Mouse (Mus musculus) cerebellum, postnatal 4 days (tissue): ENCODE data around the gene Zfp658.
A peak's percentile ranks its signal among the peaks of the same experiment; 100 is the strongest.

Experiments
- DNase-seq, 2 experiments: peaks; one replicate each; pipeline ENCODE4 v3.0.0; 2022; ENCODE audit warnings: low spot score in 2 of 2, mixed read lengths in 1 of 2

The Zfp658 gene

GRCm38 (mm10) chr7:43580526-43580925 is 18.5 kb downstream of the Zfp658 start:
- DNase-seq = no peak

DNA sequence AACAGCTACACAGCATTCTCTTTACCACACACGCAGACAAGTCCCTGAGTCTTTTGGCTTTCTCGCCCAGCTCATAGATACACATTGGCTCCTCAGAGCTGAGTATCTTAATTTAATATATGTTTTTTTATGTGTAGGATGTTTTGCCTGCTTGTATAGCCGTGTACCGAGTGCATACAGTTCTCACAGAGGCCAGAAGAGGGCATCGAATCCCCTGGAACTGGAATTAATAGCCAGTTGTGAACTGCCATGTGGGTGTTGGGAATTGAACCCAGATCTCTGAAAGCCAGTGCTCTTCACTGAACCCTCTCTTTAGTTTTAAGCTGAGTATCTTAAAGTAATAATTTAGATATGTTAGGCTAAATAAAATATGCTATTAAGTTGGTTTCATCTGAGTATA is 22.7 kb downstream of the Zfp658 start:
- DNase-seq = no peak

- no peak for DNase-seq
Measured at GRCm38 (mm10) chr7:43601884-43602283, 39.8 kb downstream of the Zfp658 start.

DNA sequence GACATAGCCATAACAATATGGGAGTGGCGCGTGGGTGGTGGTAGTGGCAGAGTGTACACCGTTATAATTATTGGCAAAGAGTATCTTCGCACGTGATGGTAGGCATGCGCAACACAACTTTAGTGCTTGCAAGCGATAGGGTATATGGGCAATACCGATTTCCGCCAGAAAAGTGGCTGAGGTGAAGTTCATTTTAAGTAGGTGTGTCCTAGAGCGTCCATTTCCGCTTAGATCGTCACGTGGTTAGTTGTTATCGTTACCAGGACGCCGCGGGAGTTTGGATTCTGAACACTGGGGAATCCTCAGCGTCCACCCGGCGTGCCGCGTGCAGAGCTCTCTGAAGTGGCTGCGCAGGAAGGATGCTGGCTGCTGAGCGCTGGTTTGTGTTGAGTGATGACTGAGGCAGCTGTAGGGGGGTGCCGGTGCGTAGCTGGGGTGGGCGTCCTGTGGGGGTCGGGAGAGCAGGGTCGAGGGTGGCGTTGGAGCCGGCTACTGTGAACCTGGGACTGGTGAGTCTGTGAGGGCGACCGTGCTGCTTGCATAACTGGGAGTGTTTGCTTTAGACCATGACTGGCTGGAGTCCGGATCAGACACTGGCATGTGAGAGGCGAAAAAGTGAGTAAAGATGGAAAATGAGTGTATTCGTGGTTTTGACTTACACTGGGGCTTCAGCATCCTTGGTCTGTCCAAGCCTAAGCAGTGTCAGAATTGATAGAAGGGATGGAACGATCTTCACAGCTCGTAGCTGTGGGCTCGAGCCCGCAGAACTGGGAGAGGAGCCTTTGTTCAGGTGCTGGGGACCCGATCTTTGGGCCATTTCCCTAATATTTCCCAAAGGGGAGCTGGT is 45.1 kb downstream of the Zfp658 start, which contains the start of gene Zfp819:
Gene Zfp819 (plus strand): TSS at position 274 of the 847 bp plus-strand sequence.
- DNase-seq = peak; percentile 36 to 55

DNA sequence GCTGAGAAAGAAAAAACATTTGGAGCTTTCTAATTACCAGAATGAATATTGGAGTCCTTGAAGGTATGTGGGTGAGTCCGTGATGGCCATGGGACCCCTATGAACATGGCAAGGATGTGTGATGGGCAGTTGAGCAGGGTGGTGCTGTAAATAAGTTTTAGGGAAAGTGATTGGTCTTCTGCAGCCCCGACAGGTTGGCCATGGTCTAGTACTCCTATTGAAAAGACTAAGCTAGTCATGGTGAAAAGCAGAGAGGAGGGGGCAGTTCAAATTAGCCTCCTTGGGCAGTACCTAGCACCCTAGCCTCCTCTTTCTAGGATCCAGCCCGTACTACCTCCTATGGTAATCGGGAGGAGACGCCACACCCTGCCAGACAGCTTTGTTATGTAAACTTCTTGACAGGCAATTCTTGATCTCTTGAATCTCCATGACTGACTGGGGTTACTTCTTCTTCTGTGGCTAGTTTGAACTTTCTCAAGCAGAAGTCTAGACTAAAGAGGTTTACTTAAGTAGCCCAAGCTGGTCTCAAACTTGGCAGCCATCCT is 45.8 kb downstream of the Zfp658 start:
- DNase-seq = no peak

GRCm38 (mm10) chr7:43608316-43608824 is 46.3 kb downstream of the Zfp658 start:
- DNase-seq = no peak

DNA sequence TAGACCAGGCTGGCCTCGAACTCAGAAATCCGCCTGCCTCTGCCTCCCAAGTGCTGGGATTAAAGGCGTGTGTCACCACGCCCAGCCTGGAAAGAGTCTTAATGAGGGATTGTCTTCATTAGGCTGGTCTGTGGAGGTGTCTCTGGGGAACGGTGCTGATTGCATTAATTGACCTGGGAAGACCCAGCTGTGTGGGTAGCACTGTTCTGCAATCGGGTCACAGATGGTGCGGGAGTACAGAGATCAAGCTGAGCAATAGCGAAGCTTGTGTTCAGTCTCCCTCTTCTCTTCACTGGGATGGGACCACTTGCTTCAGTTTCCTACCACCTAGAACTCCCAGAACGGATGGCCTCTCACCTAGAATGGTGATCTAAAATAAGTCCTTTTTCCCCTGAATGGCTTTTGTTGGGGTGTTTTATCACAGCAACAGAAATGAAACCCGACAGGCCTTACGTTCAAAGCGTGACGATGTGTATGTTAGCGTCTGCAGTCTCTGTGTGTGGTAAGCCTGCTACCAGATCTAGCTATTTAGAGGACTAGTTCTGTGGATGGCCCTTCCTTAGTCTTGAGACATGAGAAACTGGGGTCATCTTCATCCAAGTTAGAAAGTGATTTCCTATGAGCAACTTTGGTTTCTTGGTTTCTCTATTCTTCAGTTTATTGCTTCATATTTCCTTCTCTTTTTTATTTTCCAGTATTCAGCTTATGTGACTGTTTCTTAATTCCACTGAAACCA is 51.9 kb downstream of the Zfp658 start:
- no peak for DNase-seq

GRCm38 (mm10) chr7:43622927-43623326 is 60.9 kb downstream of the Zfp658 start:
- DNase-seq = no peak

GRCm38 (mm10) chr7:43623819-43624218 is 61.8 kb downstream of the Zfp658 start:
- DNase-seq = no peak
